Mouse (Mus musculus) limb, embryonic 13.5 days (tissue): ENCODE measurements around the gene Fam171a1. TPM values are rescaled to one million over a fixed set of nuclear protein-coding genes. Genes with fewer than 3 reads are reported as not detected.
"Not testable (repeated sequence)": the region's sequence is repeated elsewhere in the genome, so short reads cannot be mapped to it uniquely, and the experiment has no call there.

ENCODE experiments used
- ATAC-seq: fragments of 200-750 bp; cut with Nextera tagmentation; 2 replicates; pipeline ENCODE4 v1.8.0; 2017; ENCODE audit warnings: low read depth, moderate number of reproducible peaks, moderate TSS enrichment; ENCODE audit not compliant: low FRiP score
- H3K27ac ChIP-seq: fragments of 300-500 bp; sonication (generic); 2 replicates; pipeline ENCODE4 v1.5.1; 2015; ENCODE audit warnings: inconsistent platforms, mild to moderate bottlenecking, moderate library complexity
- H3K27me3 ChIP-seq: fragments of 300-500 bp; sonication (generic); 2 replicates; pipeline ENCODE4 v1.6.1; 2015; ENCODE audit warnings: mild to moderate bottlenecking, inconsistent platforms
- H3K36me3 ChIP-seq: fragments of 300-500 bp; sonication (generic); 2 replicates; pipeline ENCODE4 v1.6.1; 2015; ENCODE audit warnings: inconsistent platforms, mild to moderate bottlenecking, moderate library complexity
- H3K4me1 ChIP-seq: fragments of 300-500 bp; sonication (generic); 2 replicates; pipeline ENCODE4 v1.6.1; 2015; ENCODE audit warnings: inconsistent platforms
- H3K4me2 ChIP-seq: fragments of 300-500 bp; sonication (generic); replicated peaks from 2 replicates; pipeline ENCODE4 v1.6.1; 2015; ENCODE audit warnings: inconsistent platforms, mild to moderate bottlenecking, moderate library complexity
- H3K4me3 ChIP-seq: fragments of 300-500 bp; sonication (generic); 2 replicates; pipeline ENCODE4 v1.5.1; 2015; ENCODE audit warnings: moderate library complexity, mild to moderate bottlenecking, inconsistent platforms
- H3K9ac ChIP-seq: fragments of 300-500 bp; sonication (generic); 2 replicates; pipeline ENCODE4 v1.6.1; 2015; ENCODE audit warnings: mild to moderate bottlenecking, inconsistent platforms
- H3K9me3 ChIP-seq: fragments of 300-500 bp; sonication (generic); 2 replicates; pipeline ENCODE4 v1.6.1; 2016; ENCODE audit warnings: inconsistent platforms
- WGBS: fragments of 180-500 bp; shearing (Covaris S2); methylation state at CpG from one replicate; pipeline ENCODE4 v1.1.7; 2015; 5-methylcytosine and 5-hydroxymethylcytosine counted together
- polyA plus RNA-seq: library from polyadenylated mRNA; unstranded; fragments of >200 nt; fragmentation: Nextera tagmentation; extraction: Ambion mirVana; gene quantifications from 2 replicates; pipeline ENCODE4 v1.2.1, GENCODE M21; 2015

The Fam171a1 gene
- polyA plus RNA-seq, 1 experiment from 2014 or later: 35.6 TPM

DNA sequence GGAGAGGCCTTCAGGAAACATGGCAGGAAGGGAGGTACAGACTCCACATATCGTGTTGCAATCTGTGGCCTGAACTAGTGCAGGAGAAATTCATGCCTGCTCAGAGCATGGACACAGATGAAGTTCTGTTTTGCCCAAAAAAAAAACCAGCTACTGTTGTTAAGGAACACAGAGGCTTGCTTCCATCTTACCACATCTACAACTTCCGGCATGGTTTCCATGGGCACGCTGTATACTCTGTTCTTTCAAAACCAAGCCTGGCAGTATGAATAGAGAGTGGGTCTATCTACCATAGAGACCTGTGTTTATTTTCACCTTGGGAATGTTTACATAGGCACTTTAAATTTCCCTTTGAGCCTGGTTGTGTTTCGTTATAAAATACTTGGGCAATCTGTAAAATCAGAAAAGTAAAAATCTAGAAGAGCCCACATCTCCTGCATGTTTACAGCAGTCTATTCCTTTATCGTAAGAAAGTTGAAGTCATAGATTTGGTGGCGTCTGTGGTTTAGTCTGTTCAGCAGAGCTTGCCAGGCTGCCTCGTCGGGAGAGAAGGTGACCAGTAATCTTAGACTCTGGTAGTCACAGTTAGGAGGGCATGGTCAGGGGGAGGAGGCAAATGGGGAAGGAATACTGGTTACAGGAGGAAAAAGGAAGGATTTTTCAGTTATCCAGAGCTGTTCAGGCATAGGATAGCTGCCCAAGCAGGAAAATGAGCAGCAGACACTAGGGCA is 44.8 kb downstream of the Fam171a1 start:
- Histone ChIP-seq H3K36me3 (no peaks in the 10 kb centered on the region), H3K9me3 (no peaks in the 10 kb centered on the region), H3K4me2 (0 out of 2 replicates have a peak overlapping the region, but pooled peaks have one; percentile 9), H3K9ac (no peak overlapping the region), H3K4me3 (no peak overlapping the region), H3K4me1 (peaks cover 52% of the 10 kb centered on the region), H3K27me3 (no peaks in the 10 kb centered on the region), H3K27ac (peak overlapping the region; percentile 52; the same call in 1 of the 2 replicates)
- WGBS: 61% methylated on average over 8 of the region's 8 CpGs
- no peak for ATAC-seq

DNA sequence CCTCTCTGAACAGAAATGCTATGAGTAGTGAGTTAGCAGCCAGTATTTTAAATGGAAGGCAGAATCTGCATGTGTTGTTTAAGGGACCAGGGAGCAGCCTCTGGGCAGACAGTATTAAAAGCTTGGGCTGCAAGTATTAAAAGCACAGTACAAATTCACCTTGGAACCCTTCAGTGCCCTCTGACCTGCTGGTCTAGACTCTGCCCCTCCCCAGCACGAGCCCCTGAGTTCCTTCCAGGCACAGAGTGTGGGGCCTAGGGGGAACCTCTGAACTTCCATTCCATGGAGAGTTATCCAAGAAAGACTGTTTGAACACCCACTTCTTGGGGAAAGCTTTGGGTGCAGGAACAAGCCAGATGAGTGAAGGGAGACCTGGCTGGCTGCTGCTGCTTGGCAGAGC is 47.6 kb downstream of the Fam171a1 start:
- Histone ChIP-seq H3K4me3 (no peak overlapping the region), H3K27me3 (no peaks in the 10 kb centered on the region), H3K9ac (no peak overlapping the region), H3K36me3 (no peaks in the 10 kb centered on the region), H3K4me1 (peaks cover 63% of the 10 kb centered on the region), H3K9me3 (no peaks in the 10 kb centered on the region), H3K4me2 (no peak overlapping the region), H3K27ac (peak overlapping the region; percentile 33; the same call in 1 of the 2 replicates)
- ATAC-seq: no peak
- WGBS: 43% methylated on average over 1 of the region's 1 CpGs

DNA sequence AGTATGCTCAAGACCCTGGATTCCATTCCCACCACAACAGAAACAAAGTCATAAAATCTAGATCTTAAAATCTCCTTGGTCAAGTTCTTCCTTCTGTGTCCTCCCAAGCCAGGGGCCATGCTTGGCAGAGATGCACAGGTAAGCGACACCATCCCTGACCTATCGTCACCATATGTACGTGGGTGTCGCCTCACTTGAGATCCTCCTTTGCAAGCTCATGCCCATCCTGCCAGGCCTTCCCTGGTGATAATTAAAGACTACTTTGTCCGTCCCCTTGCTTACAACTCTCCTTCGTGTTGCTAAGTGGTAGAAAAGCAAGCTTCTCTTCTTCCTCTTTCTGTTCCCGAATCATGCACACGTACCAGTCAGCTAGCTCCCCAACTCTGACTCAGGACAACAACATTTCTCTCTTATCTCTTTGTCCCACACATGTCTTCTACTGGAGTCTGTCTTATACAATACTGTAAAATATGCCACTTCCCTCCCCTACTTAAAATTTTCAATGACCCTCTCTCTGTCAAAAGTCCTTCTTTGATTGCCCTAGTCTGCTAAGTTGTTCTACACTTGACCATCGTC is 49.6 kb downstream of the Fam171a1 start:
- H3K4me2 ChIP-seq: no peak overlapping the region
- H3K36me3 ChIP-seq: no peaks in the 10 kb centered on the region
- H3K27me3 ChIP-seq: no peaks in the 10 kb centered on the region
- H3K9ac ChIP-seq: no peak overlapping the region
- no peak for ATAC-seq
- H3K4me3 ChIP-seq: no peak overlapping the region
- 90% methylated on average over 9 of the region's 9 CpGs for WGBS
- peaks cover 43% of the 10 kb centered on the region for H3K4me1 ChIP-seq
- no peaks in the 10 kb centered on the region for H3K9me3 ChIP-seq
- no peak overlapping the region for H3K27ac ChIP-seq

DNA sequence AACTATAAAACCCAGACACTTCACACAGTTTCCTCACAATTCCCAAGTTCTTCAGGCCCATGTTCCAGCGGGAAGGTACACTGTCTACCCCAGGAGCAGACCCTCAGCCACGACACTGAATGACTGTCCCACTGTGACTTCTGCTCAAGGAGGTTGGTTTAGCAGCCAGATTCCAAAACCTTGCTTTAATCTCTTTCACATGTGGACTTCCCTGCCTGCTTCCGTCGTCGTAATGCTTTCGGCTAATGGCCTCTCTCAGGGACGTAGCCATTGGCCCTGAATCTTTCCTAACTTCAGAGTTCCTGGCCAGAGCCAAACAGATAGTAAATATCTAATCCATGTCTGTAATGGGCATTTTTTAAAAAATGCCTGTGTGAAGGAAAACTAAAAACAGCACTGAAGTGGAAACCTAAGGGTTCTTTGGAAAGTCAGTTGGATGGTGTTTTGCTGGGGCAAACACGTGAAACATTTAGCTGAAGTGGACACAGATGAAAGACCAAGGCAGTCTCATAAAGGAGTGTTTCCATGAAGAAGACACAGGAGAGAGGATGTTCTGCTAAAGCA is 51.1 kb downstream of the Fam171a1 start:
- no peak for ATAC-seq
- WGBS: 24% methylated on average over 8 of the region's 8 CpGs
- Histone ChIP-seq H3K36me3 (no peaks in the 10 kb centered on the region), H3K9me3 (no peaks in the 10 kb centered on the region), H3K4me1 (peaks cover 40% of the 10 kb centered on the region), H3K4me3 (no peak overlapping the region), H3K9ac (no peak overlapping the region), H3K4me2 (no peak overlapping the region), H3K27ac (peak overlapping the region; percentile 48; the same call in 1 of the 2 replicates), H3K27me3 (no peaks in the 10 kb centered on the region)

DNA sequence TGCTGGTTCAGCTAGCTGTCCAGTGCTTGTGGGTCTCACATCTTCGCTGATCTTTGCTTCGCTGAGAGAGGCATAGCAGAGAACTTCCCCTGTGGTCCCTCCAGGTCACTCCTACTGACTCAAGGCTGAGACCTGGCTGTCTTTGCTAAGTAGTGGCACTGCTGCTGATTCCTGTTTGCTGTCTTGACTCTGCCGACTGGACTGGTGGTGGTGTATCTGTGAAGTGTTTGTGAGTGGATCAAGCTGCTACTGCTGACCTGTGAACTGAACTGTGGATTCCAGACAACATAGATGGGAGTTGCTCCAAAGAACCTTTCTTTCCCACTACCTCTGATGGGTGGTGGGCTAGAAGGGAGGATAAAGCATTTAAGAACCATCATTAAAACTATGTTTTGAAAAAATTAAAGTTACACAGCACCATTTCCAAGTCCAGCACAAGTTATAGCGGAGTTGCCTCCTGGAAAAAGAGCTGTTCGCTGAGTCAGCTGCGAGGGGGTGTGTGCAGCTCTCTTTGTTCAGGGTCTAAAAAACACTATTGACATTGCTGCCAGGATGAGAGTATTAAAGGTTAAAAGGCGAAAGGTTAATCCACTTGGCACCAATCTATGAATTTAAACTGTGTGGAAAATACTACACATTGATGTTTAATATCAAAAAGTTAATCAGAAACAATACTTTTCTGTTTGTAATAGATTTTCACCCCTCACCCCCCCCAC is 52.0 kb downstream of the Fam171a1 start:
- Histone ChIP-seq H3K27me3 (no peaks in the 10 kb centered on the region), H3K4me2 (no peak overlapping the region), H3K4me1 (peaks cover 33% of the 10 kb centered on the region), H3K9ac (no peak overlapping the region), H3K4me3 (no peak overlapping the region), H3K27ac (no peak overlapping the region), H3K9me3 (no peaks in the 10 kb centered on the region), H3K36me3 (no peaks in the 10 kb centered on the region)
- WGBS: 85% methylated on average over 7 of the region's 7 CpGs
- no peak for ATAC-seq

DNA sequence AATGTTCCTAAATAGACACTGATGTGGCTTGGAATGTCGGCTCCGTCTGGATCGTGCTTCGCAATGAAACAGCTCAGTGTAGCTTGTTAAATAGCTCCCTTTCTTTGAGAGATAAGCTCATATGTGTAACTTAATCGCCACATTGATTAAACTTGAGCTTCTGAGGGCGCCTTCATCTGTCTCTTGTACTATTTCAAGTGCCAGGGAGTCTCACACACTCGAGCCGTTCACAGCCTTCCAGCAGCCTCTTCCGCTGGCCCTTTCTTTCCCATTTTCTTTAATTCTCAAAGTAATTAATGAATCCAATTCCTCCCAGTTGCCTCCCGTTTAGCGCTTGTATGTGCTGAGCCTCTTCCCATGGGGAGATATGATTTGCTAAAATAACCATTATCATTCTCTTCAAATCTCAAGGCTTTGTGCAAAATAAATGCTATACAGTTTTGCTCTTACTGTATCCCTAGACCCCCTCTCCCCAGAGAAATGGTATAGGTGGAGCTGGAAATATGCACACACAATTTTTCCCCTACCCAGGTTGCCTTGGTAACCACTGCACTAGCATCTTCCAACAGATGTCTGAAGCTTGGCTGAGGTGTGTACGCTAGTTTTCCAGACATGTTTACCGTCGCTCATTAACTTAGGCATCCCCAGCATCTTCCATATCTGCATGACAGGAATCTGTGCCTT is 54.8 kb downstream of the Fam171a1 start:
- ATAC-seq: no peak
- peaks cover 33% of the 10 kb centered on the region for H3K4me1 ChIP-seq
- WGBS: 83% methylated on average over 14 of the region's 14 CpGs

DNA sequence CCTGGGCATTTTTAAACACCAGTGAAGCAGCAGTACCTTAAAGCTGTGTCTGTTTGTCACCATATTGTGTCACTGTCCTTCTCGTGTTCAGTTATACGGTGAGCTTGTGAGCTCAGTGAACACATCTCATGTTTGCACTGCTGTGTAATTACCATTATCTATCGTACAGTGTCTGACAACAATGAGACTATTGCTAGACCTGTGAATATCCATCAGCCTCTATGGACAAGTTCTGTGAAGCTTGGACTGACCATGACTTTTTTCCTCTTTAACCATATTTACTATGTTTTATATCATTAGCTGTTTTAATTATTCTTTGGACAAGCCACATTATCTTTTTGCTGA is 55.4 kb downstream of the Fam171a1 start:
- WGBS: 90% methylated on average over 3 of the region's 3 CpGs
- Histone ChIP-seq H3K36me3 (no peaks in the 10 kb centered on the region), H3K9ac (no peak overlapping the region)

More for the DNA sequence above, 54.8 kb downstream of the Fam171a1 start:
- H3K4me2 ChIP-seq: no peak overlapping the region
- no peak overlapping the region for H3K4me3 ChIP-seq
- H3K27me3 ChIP-seq: no peaks in the 10 kb centered on the region
- no peaks in the 10 kb centered on the region for H3K9me3 ChIP-seq
- no peaks in the 10 kb centered on the region for H3K36me3 ChIP-seq
- no peak overlapping the region for H3K27ac ChIP-seq
- H3K9ac ChIP-seq: no peak overlapping the region

DNA sequence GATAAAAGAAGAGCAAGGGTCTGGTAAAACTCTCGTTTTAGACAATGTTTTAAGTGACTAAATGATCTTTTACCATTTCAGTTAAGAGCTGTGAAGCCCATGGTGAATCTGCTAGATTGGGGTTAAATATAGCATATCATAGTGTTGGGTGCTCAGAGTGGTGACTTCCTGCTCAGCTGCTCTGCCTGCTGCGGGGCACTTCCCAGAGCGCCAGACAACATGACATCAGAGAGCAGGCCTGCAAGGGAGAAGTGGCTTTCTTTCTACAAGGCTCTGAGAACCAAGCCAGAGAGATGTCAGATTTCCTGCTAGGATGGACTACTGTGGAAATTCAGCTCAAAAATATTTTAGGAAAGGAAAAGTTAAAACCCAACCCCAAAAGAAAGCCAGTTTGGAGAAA is 57.8 kb downstream of the Fam171a1 start:
- Histone ChIP-seq H3K27me3 (no peaks in the 10 kb centered on the region), H3K9me3 (no peaks in the 10 kb centered on the region), H3K4me3 (no peak overlapping the region), H3K9ac (no peak overlapping the region), H3K36me3 (no peaks in the 10 kb centered on the region), H3K27ac (no peak overlapping the region), H3K4me1 (0 out of 2 replicates have a peak, but pooled peaks cover 14% of the 10 kb centered on the region), H3K4me2 (no peak overlapping the region)
- WGBS: 50% methylated on average over 3 of the region's 3 CpGs
- ATAC-seq: no peak

More for the DNA sequence above, 55.4 kb downstream of the Fam171a1 start:
- ATAC-seq: no peak
- H3K27ac ChIP-seq: no peak overlapping the region
- no peak overlapping the region for H3K4me2 ChIP-seq
- no peaks in the 10 kb centered on the region for H3K27me3 ChIP-seq
- H3K4me1 ChIP-seq: peaks cover 30% of the 10 kb centered on the region
- H3K9me3 ChIP-seq: no peaks in the 10 kb centered on the region
- no peak overlapping the region for H3K4me3 ChIP-seq

DNA sequence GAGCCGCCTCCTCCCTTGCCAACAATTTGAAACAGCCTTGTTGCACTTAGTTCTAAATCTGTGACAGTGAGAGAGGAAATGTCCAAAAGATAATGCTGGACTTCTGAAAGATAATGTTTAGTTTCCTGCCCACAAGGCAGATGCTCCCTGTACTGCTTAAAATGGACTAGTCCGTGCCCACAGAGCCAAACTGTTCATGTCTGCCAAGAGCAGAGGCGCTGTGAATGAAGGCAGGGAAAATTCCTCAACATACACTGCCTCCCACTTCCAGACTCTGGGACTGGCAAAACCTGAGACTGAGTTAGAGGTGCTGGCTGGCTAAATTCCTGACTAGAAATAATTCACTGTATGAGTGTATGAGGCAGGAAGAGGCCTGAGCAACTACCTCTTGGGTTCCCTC is 58.6 kb downstream of the Fam171a1 start:
- H3K9me3 ChIP-seq: no peaks in the 10 kb centered on the region
- H3K36me3 ChIP-seq: no peaks in the 10 kb centered on the region
- H3K4me1 ChIP-seq: 0 out of 2 replicates have a peak, but pooled peaks cover 14% of the 10 kb centered on the region
- H3K4me2 ChIP-seq: no peak overlapping the region
- H3K27ac ChIP-seq: no peak overlapping the region
- H3K9ac ChIP-seq: no peak overlapping the region
- H3K4me3 ChIP-seq: no peak overlapping the region
- 76% methylated on average over 3 of the region's 3 CpGs for WGBS
- no peaks in the 10 kb centered on the region for H3K27me3 ChIP-seq
- no peak for ATAC-seq

DNA sequence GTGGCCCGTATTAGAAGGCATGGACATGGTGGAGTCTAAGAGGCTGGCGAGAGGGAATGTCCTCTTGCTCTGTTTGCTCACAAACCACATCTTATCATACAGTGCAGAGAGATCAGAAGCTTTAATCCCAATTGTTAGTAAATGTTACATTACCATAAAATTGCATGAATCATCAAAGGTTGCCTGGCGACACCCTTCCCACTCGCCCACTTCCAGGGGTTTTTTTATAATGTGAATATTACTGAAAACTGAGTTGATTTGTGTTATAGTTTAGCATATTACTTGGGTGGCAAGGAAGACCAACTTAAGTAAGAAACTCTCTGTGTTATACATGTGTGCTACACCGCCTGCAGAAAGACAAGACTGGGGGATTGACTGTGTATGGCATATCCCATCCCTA is 60.9 kb downstream of the Fam171a1 start:
- no peak for ATAC-seq
- H3K4me2 ChIP-seq: no peak overlapping the region

DNA sequence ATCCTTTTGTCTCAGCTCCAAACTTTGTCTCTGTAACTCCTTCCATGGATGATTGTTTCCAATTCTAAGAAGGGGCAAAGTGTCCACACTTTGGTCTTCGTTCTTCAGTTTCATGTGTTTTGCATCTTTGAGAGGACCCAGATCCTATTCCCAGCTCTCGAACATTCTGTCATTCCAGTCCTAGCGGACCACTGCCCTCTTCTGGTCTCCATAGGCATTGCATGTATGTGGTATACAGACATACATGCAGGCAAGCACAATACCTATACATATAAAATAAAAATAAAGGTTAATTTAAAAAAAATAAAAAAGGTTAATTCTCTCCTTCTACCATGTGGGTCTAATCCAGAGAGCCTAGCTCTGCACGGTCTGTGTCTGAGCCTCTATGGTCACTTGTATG is 62.0 kb downstream of the Fam171a1 start:
- not testable (repeated sequence) for H3K27me3 ChIP-seq, H3K9me3 ChIP-seq, H3K4me2 ChIP-seq, H3K9ac ChIP-seq, ATAC-seq, H3K4me3 ChIP-seq, H3K27ac ChIP-seq
- Histone ChIP-seq H3K4me1 (peaks cover 23% of the 10 kb centered on the region), H3K36me3 (peaks cover 22% of the 10 kb centered on the region)
- WGBS: 93% methylated on average over 4 of the region's 4 CpGs

More for the DNA sequence above, 60.9 kb downstream of the Fam171a1 start:
- no peaks in the 10 kb centered on the region for H3K9me3 ChIP-seq
- 94% methylated on average over 5 of the region's 5 CpGs for WGBS
- H3K36me3 ChIP-seq: peaks cover 17% of the 10 kb centered on the region
- no peaks in the 10 kb centered on the region for H3K27me3 ChIP-seq
- H3K4me3 ChIP-seq: no peak overlapping the region
- H3K27ac ChIP-seq: no peak overlapping the region
- no peak overlapping the region for H3K9ac ChIP-seq
- peaks cover 21% of the 10 kb centered on the region for H3K4me1 ChIP-seq

DNA sequence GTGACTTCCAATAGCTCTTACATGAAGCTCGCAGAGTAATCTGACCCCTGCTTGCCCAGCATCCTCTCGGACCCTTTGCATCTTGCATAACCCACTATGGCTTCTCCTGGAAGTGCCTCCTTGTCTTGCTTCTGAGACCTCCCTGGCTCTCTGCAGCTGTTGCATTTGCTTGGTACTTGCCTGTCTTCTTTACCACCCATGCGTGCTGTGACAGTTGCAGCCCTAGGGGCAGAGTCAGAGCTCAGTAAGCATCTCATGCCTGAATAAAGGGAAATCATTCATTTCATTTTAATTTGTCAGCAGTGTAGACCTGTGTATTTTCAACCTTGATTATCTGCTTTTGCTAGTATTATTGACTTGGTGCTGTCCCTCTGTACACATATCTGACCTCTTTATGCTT is 62.7 kb downstream of the Fam171a1 start:
- Histone ChIP-seq H3K9me3 (no peaks in the 10 kb centered on the region), H3K4me2 (no peak overlapping the region), H3K9ac (no peak overlapping the region), H3K4me1 (peaks cover 21% of the 10 kb centered on the region), H3K4me3 (no peak overlapping the region), H3K36me3 (peaks cover 22% of the 10 kb centered on the region), H3K27me3 (no peaks in the 10 kb centered on the region), H3K27ac (no peak overlapping the region)
- ATAC-seq: no peak
- 71% methylated on average over 3 of the region's 3 CpGs for WGBS
